Mouse (Mus musculus) kidney, postnatal 10 days (tissue): ENCODE results near the gene Zfp981.
"Not testable (repeated sequence)": the region's sequence is repeated elsewhere in the genome, so short reads cannot be mapped to it uniquely, and the experiment has no call there.

Source experiments
- DNase-seq: peaks from one replicate; pipeline ENCODE4 v3.0.0; 2021; ENCODE audit warnings: mixed read lengths

The Zfp981 gene

GRCm38 (mm10) chr4:146486753-146487152 is 15.1 kb upstream of the Zfp981 start:
- DNase-seq = not testable (repeated sequence)

GRCm38 (mm10) chr4:146489196-146489595 is 12.6 kb upstream of the Zfp981 start:
- DNase-seq = not testable (repeated sequence)

- DNase-seq = not testable (repeated sequence)
Measured at GRCm38 (mm10) chr4:146491993-146492392, 9.8 kb upstream of the Zfp981 start.

GRCm38 (mm10) chr4:146492439-146492838 is 9.4 kb upstream of the Zfp981 start:
- DNase-seq = no peak

GRCm38 (mm10) chr4:146492851-146493250 is 9.0 kb upstream of the Zfp981 start:
- DNase-seq = no peak

- DNase-seq = not testable (repeated sequence)
Measured at GRCm38 (mm10) chr4:146493319-146493907, 8.4 kb upstream of the Zfp981 start.

- no peak for DNase-seq
Measured at GRCm38 (mm10) chr4:146494980-146495379, 6.8 kb upstream of the Zfp981 start.

- not testable (repeated sequence) for DNase-seq
Measured at GRCm38 (mm10) chr4:146497695-146498275, 4.0 kb upstream of the Zfp981 start.

- DNase-seq = not testable (repeated sequence)
Measured at GRCm38 (mm10) chr4:146509029-146509428, 7.2 kb downstream of the Zfp981 start.

- DNase-seq = not testable (repeated sequence)
Measured at GRCm38 (mm10) chr4:146511871-146512270, 10.0 kb downstream of the Zfp981 start.

GRCm38 (mm10) chr4:146516474-146516873 is 14.6 kb downstream of the Zfp981 start:
- DNase-seq = no peak

- not testable (repeated sequence) for DNase-seq
Measured at GRCm38 (mm10) chr4:146517150-146517549, 15.3 kb downstream of the Zfp981 start.

GRCm38 (mm10) chr4:146520723-146521122 is 18.9 kb downstream of the Zfp981 start:
- DNase-seq = no peak

GRCm38 (mm10) chr4:146534574-146534973 is 32.7 kb downstream of the Zfp981 start:
- DNase-seq = no peak

GRCm38 (mm10) chr4:146535883-146536282 is 34.1 kb downstream of the Zfp981 start:
- DNase-seq = no peak

GRCm38 (mm10) chr4:146579905-146580873 is 78.4 kb downstream of the Zfp981 start:
- DNase-seq = peak; percentile 2
